11 mouse cellular contexts compared by ENCODE assay signal in the genomic region with DNA sequence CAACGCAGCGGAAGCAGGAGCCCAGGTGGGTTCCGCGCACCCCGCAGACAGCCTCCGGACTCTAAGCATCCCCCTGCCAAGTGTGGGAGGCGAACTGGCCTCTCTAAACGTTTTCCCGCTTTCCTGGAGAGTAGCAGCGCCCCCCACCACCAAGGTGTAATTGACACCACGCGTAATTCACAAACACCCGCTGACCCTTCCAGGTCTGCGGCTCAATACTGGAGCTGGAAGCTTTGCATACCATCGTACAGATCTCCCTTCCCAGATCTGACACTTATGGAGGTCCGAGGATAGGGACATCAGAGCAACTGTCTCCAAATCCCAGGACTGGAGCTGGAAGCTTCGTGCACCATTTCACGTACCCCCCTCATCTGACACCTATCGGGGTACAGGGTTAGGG. TPM values are rescaled to one million over a fixed set of nuclear protein-coding genes. Genes with fewer than 3 reads are reported as not detected.
A peak's percentile ranks its signal among the peaks of the same experiment; 100 is the strongest.
DNase-seq lines count a peak whose midpoint lies in the region; ATAC-seq and TF ChIP-seq lines count a peak whose summit lies in the region.
"Had no signal": no experiment of that assay in that cellular context is flagged by ENCODE, and none has a peak within 500 bp of the region (broad histone marks: within the 10 kb centered on the region; RNA-seq: fewer than 3 reads in every experiment).

No protein-coding gene starts in this region.

- H3K4me1 ChIP-seq in heart, postnatal 0 days (ENCODE audit: control insufficient read depth, insufficient read depth): peaks cover 13% of the 10 kb centered on the region; the same call in 1 of the 2 replicates
- peaks cover 34% of the 10 kb centered on the region for H3K4me1 ChIP-seq in embryonic facial prominence, embryonic 13.5 days
- H3K4me1 ChIP-seq in intestine, embryonic 16.5 days (ENCODE audit: control insufficient read depth, insufficient read depth, low read length): peaks cover 24% of the 10 kb centered on the region
- peaks cover 32% of the 10 kb centered on the region for H3K4me1 ChIP-seq in neural tube, embryonic 13.5 days (replicated peaks)

- DNase-seq in heart, postnatal 0 days (ENCODE audit: low spot score): no peak
- no peak for DNase-seq in heart, postnatal 36 days
- DNase-seq in spleen, postnatal 4 days (ENCODE audit: low spot score in 2 of 2): no peak
- no peak for DNase-seq in Muller cell, postnatal 12 days (ENCODE audit: inconsistent ontology term)
- no peak for DNase-seq in right cerebral cortex, postnatal 25 days
- DNase-seq: thymus, postnatal 36 days had no signal

- H3K36me3 ChIP-seq in heart, postnatal 0 days (replicated peaks; ENCODE audit: control insufficient read depth, insufficient read depth, low read length): no peaks in the 10 kb centered on the region
- H3K36me3 ChIP-seq in embryonic facial prominence, embryonic 13.5 days: peaks cover 6% of the 10 kb centered on the region; the same call in 1 of the 2 replicates
- no peaks in the 10 kb centered on the region for H3K36me3 ChIP-seq in intestine, embryonic 16.5 days (ENCODE audit: control insufficient read depth, insufficient read depth, low read length)
- no peaks in the 10 kb centered on the region for H3K36me3 ChIP-seq in neural tube, embryonic 13.5 days
- H3K36me3 ChIP-seq: G1E had no signal

- peak overlapping the region; percentile 87 for H3K4me2 ChIP-seq in heart, postnatal 0 days (ENCODE audit: low read depth, low read length)
- peak overlapping the region; percentile 96 for H3K4me2 ChIP-seq in embryonic facial prominence, embryonic 13.5 days
- peak overlapping the region; percentile 97 for H3K4me2 ChIP-seq in intestine, embryonic 16.5 days (ENCODE audit: low read depth, low read length)
- peak overlapping the region; percentile 92 for H3K4me2 ChIP-seq in neural tube, embryonic 13.5 days

- no peak for TF ChIP-seq EP300 in heart, postnatal 0 days (IDR thresholded peaks at IDR 0.05; ENCODE audit: low read depth)

- no peak overlapping the region for H3K27ac ChIP-seq in heart, postnatal 0 days (ENCODE audit: low read depth)
- H3K27ac ChIP-seq in embryonic facial prominence, embryonic 13.5 days: no peak overlapping the region
- no peak overlapping the region for H3K27ac ChIP-seq in intestine, embryonic 16.5 days (ENCODE audit: low read length)
- H3K27ac ChIP-seq in neural tube, embryonic 13.5 days (replicated peaks): no peak overlapping the region
- H3K27ac ChIP-seq: left cerebral cortex, adult 2 months had no signal

- ATAC-seq in heart, postnatal 0 days (ENCODE audit: insufficient read depth, low read depth): no peak
- no peak for ATAC-seq in embryonic facial prominence, embryonic 13.5 days (ENCODE audit: insufficient number of reproducible peaks, insufficient read depth, low FRiP score, low TSS enrichment, low read depth)
- no peak for ATAC-seq in intestine, embryonic 16.5 days
- ATAC-seq in neural tube, embryonic 13.5 days (ENCODE audit: low read depth): no peak

- H3K9me3 ChIP-seq in heart, postnatal 0 days (replicated peaks; ENCODE audit: control insufficient read depth, low read length): no peaks in the 10 kb centered on the region
- H3K9me3 ChIP-seq in embryonic facial prominence, embryonic 13.5 days: no peaks in the 10 kb centered on the region
- no peaks in the 10 kb centered on the region for H3K9me3 ChIP-seq in intestine, embryonic 16.5 days (ENCODE audit: control insufficient read depth, low read length)
- no peaks in the 10 kb centered on the region for H3K9me3 ChIP-seq in neural tube, embryonic 13.5 days

- no peak for TF ChIP-seq CTCF in heart, postnatal 0 days (IDR thresholded peaks at IDR 0.05; ENCODE audit: low read depth)

- WGBS in heart, postnatal 0 days: 5% methylated on average over 19 of the region's 19 CpGs
- WGBS in embryonic facial prominence, embryonic 13.5 days: 3% methylated on average over 19 of the region's 19 CpGs
- 3% methylated on average over 19 of the region's 19 CpGs for WGBS in intestine, embryonic 16.5 days
- 3% methylated on average over 19 of the region's 19 CpGs for WGBS in neural tube, embryonic 13.5 days

- intact Hi-C loops in heart, postnatal 36 days (cut with DNase I): no loop called here

- no peak overlapping the region for H3K9ac ChIP-seq in heart, postnatal 0 days (replicated peaks; ENCODE audit: low read depth, low read length)
- peak overlapping the region; percentile 63 for H3K9ac ChIP-seq in embryonic facial prominence, embryonic 13.5 days
- H3K9ac ChIP-seq in intestine, embryonic 16.5 days (ENCODE audit: low read depth, low read length): no peak overlapping the region
- peak overlapping the region; percentile 60 for H3K9ac ChIP-seq in neural tube, embryonic 13.5 days

- H3K27me3 ChIP-seq in heart, postnatal 0 days (ENCODE audit: control insufficient read depth, insufficient read depth, low read length): peaks cover 48% of the 10 kb centered on the region
- peaks cover 42% of the 10 kb centered on the region for H3K27me3 ChIP-seq in embryonic facial prominence, embryonic 13.5 days
- H3K27me3 ChIP-seq in intestine, embryonic 16.5 days (replicated peaks; ENCODE audit: control insufficient read depth, insufficient read depth, low read length): peaks cover 27% of the 10 kb centered on the region
- peaks cover 25% of the 10 kb centered on the region for H3K27me3 ChIP-seq in neural tube, embryonic 13.5 days

- peak overlapping the region; percentile 56 for H3K4me3 ChIP-seq in heart, postnatal 0 days (ENCODE audit: low read depth, low read length)
- H3K4me3 ChIP-seq in embryonic facial prominence, embryonic 13.5 days: peak overlapping the region; percentile 57
- H3K4me3 ChIP-seq in intestine, embryonic 16.5 days (ENCODE audit: low read length): peak overlapping the region; percentile 58
- peak overlapping the region; percentile 49 for H3K4me3 ChIP-seq in neural tube, embryonic 13.5 days

RNA-seq across cellular contexts. Expression of gene Zfp64, which starts 43.9 kb away (rescaled TPM):
- 15.4 and 19.9 TPM in 2 replicates for total RNA-seq in heart, postnatal 0 days (2014; rRNA removed; ENCODE audit: low replicate concordance)
- polyA plus RNA-seq in heart, postnatal 0 days (2015; fragmentation: Nextera tagmentation; extraction: Ambion mirVana): 10.0 and 10.9 TPM in 2 replicates
- 1 to 10 TPM; 6.9 to 8.4 TPM for total RNA-seq in heart, postnatal 36 days (2021)
- 54.0 and 54.8 TPM in 2 replicates for polyA plus RNA-seq in embryonic facial prominence, embryonic 13.5 days (2015; fragmentation: Nextera tagmentation; extraction: Ambion mirVana)
- polyA plus RNA-seq in intestine, embryonic 16.5 days (2015; fragmentation: Nextera tagmentation; extraction: Ambion mirVana): 26.9 and 30.6 TPM in 2 replicates
- 23.9 and 25.1 TPM in 2 replicates for polyA plus RNA-seq in neural tube, embryonic 13.5 days (2015; fragmentation: Nextera tagmentation; extraction: Ambion mirVana)

Comparison
In these comparisons a context has a peak if more than half of its experiments do, and no peak if none do; other contexts are left out.
1. H3K9ac ChIP-seq: peak in embryonic facial prominence, embryonic 13.5 days (single experiment) and neural tube, embryonic 13.5 days (single experiment); none in heart, postnatal 0 days (single experiment) and intestine, embryonic 16.5 days (single experiment).
2. Peak in every context shown above with its lines, with median percentiles within 50 percentile points of each other: H3K4me2 ChIP-seq and H3K4me3 ChIP-seq.